Mouse (Mus musculus) small intestine, adult 2 months (tissue): Measurements from ENCODE around the gene Usp50.

Experiments
- CTCF ChIP-seq: fragments of 200-500 bp; IDR thresholded peaks from 2 replicates; pipeline ENCODE4 v1.5.1; 2012; ENCODE audit warnings: low read depth, mild to moderate bottlenecking, control low read depth, inconsistent platforms, low read length, moderate library complexity, mixed read lengths; ENCODE audit not compliant: insufficient replicate concordance, insufficient read length; ENCODE audit errors: extremely low read depth
- POLR2A ChIP-seq: fragments of 200-500 bp; IDR thresholded peaks from 2 replicates; pipeline ENCODE4 v1.6.1; 2012; ENCODE audit warnings: low read depth, mild to moderate bottlenecking, control low read depth, inconsistent platforms, low read length, moderate library complexity

DNA sequence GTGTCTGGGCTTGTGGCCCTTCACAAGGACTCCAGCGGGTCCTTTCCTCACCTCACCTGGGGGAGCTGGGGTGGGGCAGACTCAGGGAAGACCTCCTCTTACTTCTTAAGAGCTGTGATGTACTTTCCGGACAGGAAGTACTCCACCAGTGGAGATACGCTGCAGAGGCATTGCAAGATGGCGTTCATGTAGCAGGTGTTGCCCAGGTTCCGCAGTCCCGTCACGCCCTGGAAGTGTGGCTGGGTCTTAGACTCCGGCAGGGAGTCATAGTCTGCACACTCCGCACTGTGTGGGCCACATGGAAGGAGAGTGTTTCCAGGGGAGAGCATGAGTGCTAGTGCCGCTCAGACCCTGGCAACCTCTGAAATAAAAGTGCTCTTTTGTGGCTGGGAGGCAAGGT lies 3.0 kb downstream of the Usp50 start:
- TF ChIP-seq CTCF (no peak), POLR2A (no peak)
